Mouse (Mus musculus): ENCODE data around the gene Gm17359. TPM values are rescaled to one million over a fixed set of nuclear protein-coding genes. Genes with fewer than 3 reads are reported as not detected.

Gm17359 gene
- polyA plus RNA-seq, 1 experiment: 0.08 TPM

- no peaks in the 10 kb centered on the region for H3K36me3 ChIP-seq (ENCODE audit: control insufficient read depth, insufficient read depth, low read length)
- no peaks in the 10 kb centered on the region for H3K4me1 ChIP-seq (ENCODE audit: control insufficient read depth, insufficient read depth, low read length)
- no peaks in the 10 kb centered on the region for H3K27me3 ChIP-seq (replicated peaks; ENCODE audit: control insufficient read depth, insufficient read depth, low read length)
- no peak overlapping the region for H3K27ac ChIP-seq (ENCODE audit: insufficient read depth, low read depth, low read length)
- peak; percentile 13 for DNase-seq
- no peak for TF ChIP-seq POLR2A (IDR thresholded peaks at IDR 0.05; ENCODE audit: low read depth, low read length)
- no peak for TF ChIP-seq CTCF (conservative IDR thresholded peaks at IDR 0.05; ENCODE audit: insufficient read depth, insufficient read length, low read depth, low read length)
- 75% methylated on average over 5 of the region's 5 CpGs for WGBS
- H3K4me3 ChIP-seq (ENCODE audit: insufficient read depth, low read depth, low read length): no peak overlapping the region
Observed at GRCm38 (mm10) chr3:79448421-79448820, 112.0 kb downstream of the Gm17359 start.

GRCm38 (mm10) chr3:79449361-79449760 lies 112.9 kb downstream of the Gm17359 start:
- TF ChIP-seq POLR2A (IDR thresholded peaks at IDR 0.05; ENCODE audit: low read depth, low read length) (no peak), CTCF (conservative IDR thresholded peaks at IDR 0.05; ENCODE audit: insufficient read depth, insufficient read length, low read depth, low read length) (no peak)
- H3K4me1 ChIP-seq (ENCODE audit: control insufficient read depth, insufficient read depth, low read length): no peaks in the 10 kb centered on the region
- whole genome bisulfite sequencing: 60% methylated on average over 7 of the region's 7 CpGs
- no peak overlapping the region for H3K27ac ChIP-seq (ENCODE audit: insufficient read depth, low read depth, low read length)
- H3K36me3 ChIP-seq (ENCODE audit: control insufficient read depth, insufficient read depth, low read length): no peaks in the 10 kb centered on the region
- no peak overlapping the region for H3K4me3 ChIP-seq (ENCODE audit: insufficient read depth, low read depth, low read length)
- DNase-seq: no peak
- no peaks in the 10 kb centered on the region for H3K27me3 ChIP-seq (replicated peaks; ENCODE audit: control insufficient read depth, insufficient read depth, low read length)

- no peak overlapping the region for H3K27ac ChIP-seq (ENCODE audit: insufficient read depth, low read depth, low read length)
- H3K27me3 ChIP-seq (replicated peaks; ENCODE audit: control insufficient read depth, insufficient read depth, low read length): no peaks in the 10 kb centered on the region
- WGBS: 75% methylated on average over 14 of the region's 14 CpGs
- no peaks in the 10 kb centered on the region for H3K4me1 ChIP-seq (ENCODE audit: control insufficient read depth, insufficient read depth, low read length)
- TF ChIP-seq CTCF (conservative IDR thresholded peaks at IDR 0.05; ENCODE audit: insufficient read depth, insufficient read length, low read depth, low read length) (no peak), POLR2A (IDR thresholded peaks at IDR 0.05; ENCODE audit: low read depth, low read length) (no peak)
- H3K36me3 ChIP-seq (ENCODE audit: control insufficient read depth, insufficient read depth, low read length): no peaks in the 10 kb centered on the region
- DNase-seq: no peak
- H3K4me3 ChIP-seq (ENCODE audit: insufficient read depth, low read depth, low read length): no peak overlapping the region
Observed at GRCm38 (mm10) chr3:79452696-79453263, 116.3 kb downstream of the Gm17359 start.

GRCm38 (mm10) chr3:79455761-79456160 lies 119.3 kb downstream of the Gm17359 start:
- WGBS: 48% methylated on average over 11 of the region's 11 CpGs
- Histone ChIP-seq H3K4me1 (ENCODE audit: control insufficient read depth, insufficient read depth, low read length) (no peaks in the 10 kb centered on the region), H3K27ac (ENCODE audit: insufficient read depth, low read depth, low read length) (no peak overlapping the region), H3K4me3 (ENCODE audit: insufficient read depth, low read depth, low read length) (no peak overlapping the region), H3K27me3 (replicated peaks; ENCODE audit: control insufficient read depth, insufficient read depth, low read length) (no peaks in the 10 kb centered on the region), H3K36me3 (ENCODE audit: control insufficient read depth, insufficient read depth, low read length) (peaks cover 7% of the 10 kb centered on the region)
- TF ChIP-seq CTCF (conservative IDR thresholded peaks at IDR 0.05; ENCODE audit: insufficient read depth, insufficient read length, low read depth, low read length) (no peak), POLR2A (IDR thresholded peaks at IDR 0.05; ENCODE audit: low read depth, low read length) (no peak)
- no peak for DNase-seq

GRCm38 (mm10) chr3:79458651-79459275 lies 122.3 kb downstream of the Gm17359 start:
- WGBS: 89% methylated on average over 14 of the region's 14 CpGs

GRCm38 (mm10) chr3:79469440-79469839 lies 133.0 kb downstream of the Gm17359 start:
- Histone ChIP-seq H3K36me3 (ENCODE audit: control insufficient read depth, insufficient read depth, low read length) (peaks cover 11% of the 10 kb centered on the region), H3K4me3 (ENCODE audit: insufficient read depth, low read depth, low read length) (no peak overlapping the region), H3K4me1 (ENCODE audit: control insufficient read depth, insufficient read depth, low read length) (no peaks in the 10 kb centered on the region), H3K27ac (ENCODE audit: insufficient read depth, low read depth, low read length) (no peak overlapping the region), H3K27me3 (replicated peaks; ENCODE audit: control insufficient read depth, insufficient read depth, low read length) (no peaks in the 10 kb centered on the region)
- no peak for DNase-seq
- 98% methylated on average over 5 of the region's 5 CpGs for WGBS
- TF ChIP-seq CTCF (conservative IDR thresholded peaks at IDR 0.05; ENCODE audit: insufficient read depth, insufficient read length, low read depth, low read length) (no peak), POLR2A (IDR thresholded peaks at IDR 0.05; ENCODE audit: low read depth, low read length) (no peak)

More at GRCm38 (mm10) chr3:79458651-79459275, 122.3 kb downstream of the Gm17359 start:
- Histone ChIP-seq H3K4me1 (ENCODE audit: control insufficient read depth, insufficient read depth, low read length) (no peaks in the 10 kb centered on the region), H3K27me3 (replicated peaks; ENCODE audit: control insufficient read depth, insufficient read depth, low read length) (no peaks in the 10 kb centered on the region), H3K36me3 (ENCODE audit: control insufficient read depth, insufficient read depth, low read length) (peaks cover 8% of the 10 kb centered on the region), H3K27ac (ENCODE audit: insufficient read depth, low read depth, low read length) (no peak overlapping the region), H3K4me3 (ENCODE audit: insufficient read depth, low read depth, low read length) (no peak overlapping the region)
- DNase-seq: no peak
- no peak for TF ChIP-seq POLR2A (IDR thresholded peaks at IDR 0.05; ENCODE audit: low read depth, low read length)
- no peak for TF ChIP-seq CTCF (conservative IDR thresholded peaks at IDR 0.05; ENCODE audit: insufficient read depth, insufficient read length, low read depth, low read length)

GRCm38 (mm10) chr3:79472362-79472761 lies 135.9 kb downstream of the Gm17359 start:
- Histone ChIP-seq H3K36me3 (ENCODE audit: control insufficient read depth, insufficient read depth, low read length) (peaks cover 13% of the 10 kb centered on the region), H3K4me1 (ENCODE audit: control insufficient read depth, insufficient read depth, low read length) (no peaks in the 10 kb centered on the region), H3K27me3 (replicated peaks; ENCODE audit: control insufficient read depth, insufficient read depth, low read length) (no peaks in the 10 kb centered on the region), H3K27ac (ENCODE audit: insufficient read depth, low read depth, low read length) (no peak overlapping the region), H3K4me3 (ENCODE audit: insufficient read depth, low read depth, low read length) (no peak overlapping the region)
- DNase-seq: no peak
- 93% methylated on average over 5 of the region's 5 CpGs for WGBS
- TF ChIP-seq CTCF (conservative IDR thresholded peaks at IDR 0.05; ENCODE audit: insufficient read depth, insufficient read length, low read depth, low read length): no peak
- no peak for TF ChIP-seq POLR2A (IDR thresholded peaks at IDR 0.05; ENCODE audit: low read depth, low read length)

Measured in kidney, adult 2 months (tissue).